Mouse (Mus musculus) heart, embryonic 16.5 days (tissue): ENCODE data around the gene Pdcd7. TPM values are rescaled to one million over a fixed set of nuclear protein-coding genes. Genes with fewer than 3 reads are reported as not detected.

Experiments used
- ATAC-seq: fragments of 200-750 bp; cut with Nextera tagmentation; replicated peaks from 2 replicates; pipeline ENCODE4 v1.8.0; 2017; ENCODE audit warnings: moderate number of reproducible peaks; ENCODE audit not compliant: insufficient read depth, low FRiP score; ENCODE audit errors: extremely low read depth
- H3K27ac ChIP-seq: fragments of 300-500 bp; sonication (generic); 2 replicates; pipeline ENCODE4 v1.5.1; 2014; ENCODE audit warnings: mild to moderate bottlenecking, low read length, control low read depth, moderate library complexity
- H3K27me3 ChIP-seq: fragments of 300-500 bp; sonication (generic); 2 replicates; pipeline ENCODE4 v1.6.1; 2014; ENCODE audit warnings: low read length, mixed read lengths; ENCODE audit not compliant: control insufficient read depth, insufficient read depth
- H3K36me3 ChIP-seq: fragments of 300-500 bp; sonication (generic); 2 replicates; pipeline ENCODE4 v1.6.1; 2014; ENCODE audit not compliant: control insufficient read depth, insufficient read depth
- H3K4me1 ChIP-seq: fragments of 300-500 bp; sonication (generic); 2 replicates; pipeline ENCODE4 v1.6.1; 2014; ENCODE audit warnings: low read length, mixed read lengths; ENCODE audit not compliant: control insufficient read depth, insufficient read depth
- H3K4me2 ChIP-seq: fragments of 300-500 bp; sonication (generic); 2 replicates; pipeline ENCODE4 v1.6.1; 2014; ENCODE audit warnings: low read depth, mild to moderate bottlenecking, control low read depth, low read length
- H3K4me3 ChIP-seq: fragments of 300-500 bp; sonication (generic); 2 replicates; pipeline ENCODE4 v1.5.1; 2014; ENCODE audit warnings: mild to moderate bottlenecking, control low read depth, low read length
- H3K9ac ChIP-seq: fragments of 300-500 bp; sonication (generic); 2 replicates; pipeline ENCODE4 v1.6.1; 2014; ENCODE audit warnings: low read length, control low read depth
- H3K9me3 ChIP-seq: fragments of 300-500 bp; sonication (generic); replicated peaks from 2 replicates; pipeline ENCODE4 v1.6.1; 2016; ENCODE audit warnings: low read length; ENCODE audit not compliant: control insufficient read depth
- WGBS: fragments of 180-500 bp; shearing (Covaris S2); extraction: QIAGEN DNeasy Blood & Tissue Kit; methylation state at CpG from one replicate; pipeline ENCODE4 v1.1.7; 2014; 5-methylcytosine and 5-hydroxymethylcytosine counted together
- polyA plus RNA-seq: library from polyadenylated mRNA; unstranded; fragments of >200 nt; fragmentation: Nextera tagmentation; extraction: Ambion mirVana; gene quantifications from 2 replicates; pipeline ENCODE4 v1.2.1, GENCODE M21; 2015

The Pdcd7 gene
- polyA plus RNA-seq, 1 experiment from 2014 or later, result 5.3 TPM

GRCm38 (mm10) chr9:65365721-65366120, 19.8 kb downstream of the Pdcd7 start:
- Histone ChIP-seq H3K36me3 (peaks cover 13% of the 10 kb centered on the region; the same call in 1 of the 2 replicates), H3K9ac (no peak overlapping the region), H3K27ac (no peak overlapping the region), H3K9me3 (no peaks in the 10 kb centered on the region), H3K4me2 (no peak overlapping the region), H3K27me3 (no peaks in the 10 kb centered on the region), H3K4me3 (no peak overlapping the region), H3K4me1 (peaks cover 12% of the 10 kb centered on the region)
- ATAC-seq, result no peak
- 83% methylated on average over 7 of the region's 7 CpGs for WGBS

DNA sequence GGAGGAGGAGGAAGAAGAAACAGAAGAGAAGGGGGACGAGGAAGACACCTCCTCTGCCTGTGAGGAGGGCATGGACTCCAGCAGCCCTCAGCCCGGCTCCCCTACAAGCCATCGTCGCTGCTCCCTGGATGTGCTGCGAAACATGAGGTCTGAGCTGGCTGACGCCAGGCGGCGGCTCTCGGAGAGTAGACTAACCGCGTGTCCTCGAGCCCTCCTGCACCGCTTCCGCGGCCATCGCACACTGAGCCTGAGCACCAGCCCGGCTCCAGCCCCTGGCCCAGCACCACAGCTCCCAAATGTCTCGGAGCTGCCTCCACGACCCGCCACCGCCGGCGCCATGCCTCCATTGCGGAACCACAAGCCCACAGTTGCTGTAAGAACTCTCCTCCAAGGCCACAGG, 25.9 kb downstream of the Pdcd7 start:
- whole genome bisulfite sequencing, result 67% methylated on average over 24 of the region's 24 CpGs
- Histone ChIP-seq H3K36me3 (no peaks in the 10 kb centered on the region), H3K4me1 (no peaks in the 10 kb centered on the region), H3K4me3 (no peak overlapping the region), H3K9me3 (no peaks in the 10 kb centered on the region), H3K27ac (no peak overlapping the region), H3K9ac (no peak overlapping the region), H3K27me3 (no peaks in the 10 kb centered on the region), H3K4me2 (no peak overlapping the region)
- no peak for ATAC-seq

DNA sequence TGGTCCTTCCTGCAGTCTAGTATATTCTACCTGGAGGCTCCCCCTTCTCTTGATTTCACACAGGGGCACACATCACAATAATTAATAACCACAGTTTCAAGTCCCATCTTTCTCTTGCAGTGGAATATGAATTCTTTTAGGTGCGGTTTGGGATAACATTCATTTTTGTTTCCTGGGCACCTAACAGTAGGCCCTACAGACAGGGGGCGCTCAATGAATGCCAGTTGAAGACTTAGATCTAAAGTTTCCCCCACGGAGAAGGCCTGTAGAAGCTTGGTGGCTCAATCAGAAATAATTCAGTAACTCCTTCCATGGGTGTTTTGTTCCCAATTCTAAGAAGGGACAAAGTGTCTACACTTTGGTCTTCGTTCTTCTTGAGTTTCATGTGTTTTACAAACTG, 26.5 kb downstream of the Pdcd7 start:
- 70% methylated on average over 4 of the region's 4 CpGs for WGBS
- Histone ChIP-seq H3K4me3 (no peak overlapping the region), H3K27ac (no peak overlapping the region), H3K4me1 (no peaks in the 10 kb centered on the region), H3K36me3 (no peaks in the 10 kb centered on the region), H3K9me3 (no peaks in the 10 kb centered on the region), H3K27me3 (no peaks in the 10 kb centered on the region), H3K9ac (no peak overlapping the region), H3K4me2 (no peak overlapping the region)
- no peak for ATAC-seq

- no peaks in the 10 kb centered on the region for H3K36me3 ChIP-seq
- ATAC-seq, result no peak
- no peaks in the 10 kb centered on the region for H3K4me1 ChIP-seq
- no peak overlapping the region for H3K4me2 ChIP-seq
- H3K27ac ChIP-seq, result 0 out of 2 replicates have a peak overlapping the region, but pooled peaks have one; percentile 13
- no peaks in the 10 kb centered on the region for H3K9me3 ChIP-seq
- no peak overlapping the region for H3K4me3 ChIP-seq
- 68% methylated on average over 5 of the region's 5 CpGs for WGBS
- no peaks in the 10 kb centered on the region for H3K27me3 ChIP-seq
- no peak overlapping the region for H3K9ac ChIP-seq
These were observed 28.7 kb downstream of the Pdcd7 start for GRCm38 (mm10) chr9:65374468-65375162.

DNA sequence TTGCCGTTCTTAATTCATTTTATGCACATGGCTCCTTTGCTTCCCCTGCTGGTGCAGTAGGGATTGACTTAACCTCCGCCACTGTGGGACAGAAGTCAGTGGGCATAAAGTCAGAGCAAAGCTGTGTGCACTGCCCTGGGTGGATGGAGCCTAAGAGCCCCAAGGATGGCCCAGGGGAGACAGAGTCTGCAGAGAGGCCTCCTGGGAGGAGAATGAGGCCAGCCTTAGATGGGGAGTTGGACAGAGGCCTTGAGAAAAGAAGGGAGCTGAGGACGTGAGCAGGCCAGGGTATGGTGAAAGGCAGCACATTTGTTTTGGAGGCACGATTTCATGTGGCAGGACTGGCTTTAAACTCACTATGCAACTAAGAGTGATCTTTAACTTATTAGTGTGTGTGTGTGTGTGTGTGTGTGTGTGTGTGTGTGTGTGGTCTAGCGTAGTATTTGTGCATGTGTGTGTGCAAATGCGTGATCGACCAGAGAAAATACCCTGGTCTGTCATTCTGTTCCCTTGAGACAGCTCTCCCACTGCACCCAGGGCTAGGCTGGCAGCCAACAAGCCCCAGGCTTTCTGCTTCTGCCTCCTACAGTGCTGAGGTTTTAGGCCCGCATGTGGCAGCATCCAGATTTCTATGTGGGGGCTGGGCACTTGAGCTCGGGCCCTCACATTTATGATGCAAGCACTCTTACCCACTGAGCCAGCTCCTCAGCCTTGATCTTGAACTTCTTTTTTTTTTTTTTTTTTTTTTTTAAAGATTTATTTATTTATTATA, 29.4 kb downstream of the Pdcd7 start:
- no peak overlapping the region for H3K9ac ChIP-seq
- WGBS, result 80% methylated on average over 9 of the region's 9 CpGs
- no peak for ATAC-seq
- H3K27me3 ChIP-seq, result no peaks in the 10 kb centered on the region
- no peak overlapping the region for H3K4me3 ChIP-seq
- no peaks in the 10 kb centered on the region for H3K36me3 ChIP-seq
- no peaks in the 10 kb centered on the region for H3K9me3 ChIP-seq
- H3K4me1 ChIP-seq, result no peaks in the 10 kb centered on the region
- no peak overlapping the region for H3K4me2 ChIP-seq
- no peak overlapping the region for H3K27ac ChIP-seq

DNA sequence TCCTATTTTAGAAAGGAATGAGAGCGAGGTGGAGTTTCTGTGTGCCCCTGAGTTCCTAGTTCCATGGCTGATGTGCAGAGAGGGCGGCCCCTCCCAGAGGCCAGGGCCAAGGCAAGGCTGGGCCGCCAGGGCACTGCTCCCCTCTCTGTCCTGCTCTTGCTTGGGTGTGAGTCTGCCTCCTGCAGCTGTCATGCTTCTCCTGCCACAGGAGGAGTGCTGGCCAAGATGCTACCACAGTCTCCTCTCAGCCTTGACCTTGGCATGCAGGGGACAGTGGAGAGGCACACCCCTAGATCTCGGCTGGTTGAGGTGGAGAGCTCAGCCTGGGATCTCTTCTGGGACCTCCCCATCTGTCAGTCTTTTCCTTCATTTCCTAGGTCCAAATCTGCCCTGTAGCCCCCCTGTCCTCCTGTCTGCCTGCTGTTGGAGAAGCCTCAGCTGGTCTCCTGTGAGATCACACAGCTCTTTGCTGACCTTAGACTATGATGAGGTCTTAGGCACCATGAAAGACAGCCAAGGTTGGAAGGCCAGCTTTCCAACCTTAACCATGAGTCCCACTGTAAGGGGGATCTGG, 35.2 kb downstream of the Pdcd7 start:
- no peak overlapping the region for H3K9ac ChIP-seq
- peaks cover 4% of the 10 kb centered on the region; the same call in 1 of the 2 replicates for H3K4me1 ChIP-seq
- H3K27me3 ChIP-seq, result no peaks in the 10 kb centered on the region
- no peak for ATAC-seq
- WGBS, result 58% methylated on average over 4 of the region's 4 CpGs
- no peak overlapping the region for H3K27ac ChIP-seq
- no peak overlapping the region for H3K4me2 ChIP-seq
- no peaks in the 10 kb centered on the region for H3K36me3 ChIP-seq
- no peaks in the 10 kb centered on the region for H3K9me3 ChIP-seq
- no peak overlapping the region for H3K4me3 ChIP-seq

DNA sequence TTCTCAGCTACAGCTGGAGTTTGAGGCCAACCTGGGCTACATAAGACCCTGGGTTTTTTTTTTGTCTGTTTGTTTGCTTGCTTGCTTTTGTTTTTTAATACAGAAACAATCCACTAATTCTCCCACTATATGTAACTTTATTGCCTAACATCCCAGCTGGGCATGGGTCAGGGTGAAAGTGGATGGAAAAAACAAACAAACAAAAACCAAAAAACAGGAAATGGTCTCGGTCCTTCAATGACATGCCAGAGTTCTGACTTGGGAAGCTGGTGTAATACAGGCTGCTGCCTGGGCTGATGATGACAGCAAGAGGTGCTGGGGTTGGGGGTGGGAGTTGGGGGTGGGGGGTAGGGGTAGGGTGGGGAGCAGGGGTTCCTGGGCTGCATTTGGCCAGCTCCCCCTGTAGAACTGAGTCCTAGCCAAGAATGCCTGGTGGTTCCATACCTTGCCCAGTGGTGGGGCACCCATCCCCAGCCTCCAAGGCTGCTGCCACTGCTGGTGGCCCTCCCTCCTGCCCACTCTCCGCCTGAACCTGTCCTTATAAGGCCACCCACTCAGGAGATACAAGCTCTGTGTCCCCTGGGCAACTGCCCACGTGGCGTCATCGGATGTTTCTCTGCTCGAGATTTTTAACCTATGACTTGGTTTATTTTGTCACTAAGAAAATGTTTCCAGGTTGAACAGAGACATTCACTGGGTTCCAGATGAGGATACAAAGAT, 36.3 kb downstream of the Pdcd7 start:
- no peak for ATAC-seq
- Histone ChIP-seq H3K9ac (no peak overlapping the region), H3K36me3 (no peaks in the 10 kb centered on the region), H3K9me3 (no peaks in the 10 kb centered on the region), H3K4me3 (no peak overlapping the region), H3K4me1 (peaks cover 4% of the 10 kb centered on the region; the same call in 1 of the 2 replicates), H3K27me3 (no peaks in the 10 kb centered on the region), H3K27ac (no peak overlapping the region), H3K4me2 (no peak overlapping the region)
- 50% methylated on average over 6 of the region's 6 CpGs for WGBS

GRCm38 (mm10) chr9:65382751-65383097, 36.8 kb downstream of the Pdcd7 start:
- H3K27me3 ChIP-seq, result no peaks in the 10 kb centered on the region
- H3K4me1 ChIP-seq, result peaks cover 4% of the 10 kb centered on the region; the same call in 1 of the 2 replicates

More at GRCm38 (mm10) chr9:65382751-65383097, 36.8 kb downstream of the Pdcd7 start:
- Histone ChIP-seq H3K36me3 (no peaks in the 10 kb centered on the region), H3K9me3 (no peaks in the 10 kb centered on the region), H3K9ac (no peak overlapping the region), H3K4me3 (no peak overlapping the region), H3K27ac (no peak overlapping the region), H3K4me2 (no peak overlapping the region)
- WGBS, result 42% methylated on average over 3 of the region's 3 CpGs
- no peak for ATAC-seq
